ENCODE assay signal across 8 mouse cellular contexts in the genomic region with DNA sequence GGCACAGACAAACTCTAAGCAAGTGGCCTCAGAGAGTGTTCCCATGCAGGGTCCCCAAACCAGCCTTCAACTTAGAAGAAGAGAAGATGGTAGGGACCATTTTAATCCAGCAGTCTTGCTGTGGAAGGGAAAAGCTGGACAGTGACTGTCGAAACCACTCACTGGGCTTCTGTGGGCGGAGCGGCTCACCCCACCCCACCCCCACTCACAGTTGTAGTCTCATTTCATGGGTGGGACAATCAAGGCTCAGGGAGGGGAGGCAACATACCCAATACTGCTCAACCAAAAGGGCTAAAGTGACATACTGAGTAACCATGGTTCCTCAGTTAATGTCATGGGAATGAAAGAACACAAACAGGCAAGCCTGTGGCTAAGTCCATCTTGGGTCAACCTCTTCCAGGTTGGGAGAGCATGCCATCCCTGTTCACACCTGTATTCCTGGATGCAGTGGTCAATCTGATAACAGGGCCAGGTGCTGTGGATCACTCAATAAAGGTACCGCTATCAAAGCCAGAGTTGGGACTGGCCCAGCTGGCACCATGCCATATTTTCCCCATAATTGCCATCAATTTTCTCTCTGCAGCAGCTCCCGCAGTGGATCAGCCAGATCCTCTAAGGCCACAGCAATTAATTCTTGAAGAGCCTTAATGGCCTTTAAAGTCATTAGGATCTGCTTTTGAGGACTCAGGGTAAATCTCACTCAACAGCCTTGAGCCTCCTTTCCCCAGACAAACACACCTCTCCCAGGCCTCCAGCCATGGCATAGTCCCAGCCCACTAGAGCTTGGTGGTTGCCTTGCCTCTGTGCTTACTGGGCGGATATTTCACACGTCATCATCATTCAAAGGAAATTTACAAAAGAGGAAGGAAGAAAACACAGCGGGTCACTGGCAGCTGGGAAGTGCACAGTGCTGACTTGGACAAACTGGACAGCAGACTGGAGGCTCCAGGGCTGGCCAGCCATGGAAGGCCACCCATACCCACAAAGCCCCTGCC.
DNase-seq lines count a peak whose midpoint lies in the region; ATAC-seq and TF ChIP-seq lines count a peak whose summit lies in the region.

No protein-coding gene starts in this region.

- H3K27ac ChIP-seq in bone marrow macrophage, adult 2 months (ENCODE audit: insufficient read depth, low read depth, low read length), result peak overlapping the region; percentile 66

- no peak overlapping the region for H3K4me3 ChIP-seq in bone marrow macrophage, adult 2 months (ENCODE audit: insufficient read depth, low read length)

- TF ChIP-seq POLR2A in bone marrow macrophage, adult 2 months (IDR thresholded peaks at IDR 0.05; ENCODE audit: borderline replicate concordance, low read depth, low read length), result no peak

- no peak for TF ChIP-seq CTCF in bone marrow macrophage, adult 2 months (IDR thresholded peaks at IDR 0.05; ENCODE audit: low read depth, low read length)

- intact Hi-C loops in heart, postnatal 25 days (cut with DNase I), result no loop called here

- H3K4me1 ChIP-seq in bone marrow macrophage, adult 2 months (ENCODE audit: control insufficient read depth, insufficient read depth, low read length), result peaks cover 58% of the 10 kb centered on the region

- peak; percentile 53 for ATAC-seq in megakaryocyte progenitor cell, adult 5-6 weeks (replicated peaks; ENCODE audit: poor library complexity)
- no peak for ATAC-seq in erythroid progenitor cell, adult 5-6 weeks (replicated peaks; ENCODE audit: low FRiP score, poor library complexity, severe bottlenecking)

- DNase-seq in adrenal gland, adult 2 months, result peak; percentile 58
- DNase-seq in adrenal gland, postnatal 4 days (ENCODE audit: low spot score in 2 of 2), result no peak
- peak; percentile 39 for DNase-seq in heart, postnatal 25 days (ENCODE audit: low spot score)
- DNase-seq in kidney, postnatal 4 days, result peak; percentile 48 to 62
- no peak for DNase-seq in urinary bladder, adult 2 months (ENCODE audit: low spot score)

Comparison
In these comparisons a context has a peak if more than half of its experiments do, and no peak if none do; other contexts are left out.
1. DNase-seq: peak in adrenal gland, adult 2 months (single experiment), heart, postnatal 25 days (single experiment) and kidney, postnatal 4 days (2 of 2); none in adrenal gland, postnatal 4 days (0 of 2) and urinary bladder, adult 2 months (single experiment).